Mouse (Mus musculus): ENCODE measurements around the gene Wdr74. TPM values are rescaled to one million over a fixed set of nuclear protein-coding genes. Genes with fewer than 3 reads are reported as not detected.

The Wdr74 gene
- total and polyA plus RNA-seq, 3 experiments, result 15.7 to 19.2 (median 18.7) TPM

GRCm38 (mm10) chr19:8789171-8789570 is 53.5 kb downstream of the Wdr74 start:
- WGBS, result 47% methylated on average over 1 of the region's 1 CpGs
- TF ChIP-seq CTCF (IDR thresholded peaks at IDR 0.05) (no peak), POLR2A (IDR thresholded peaks at IDR 0.05; ENCODE audit: insufficient read depth, low read depth, low read length) (no peak), EP300 (IDR thresholded peaks at IDR 0.05; ENCODE audit: insufficient read depth, low read depth, low read length) (no peak)
- H3K27ac ChIP-seq, result no peak overlapping the region

DNA sequence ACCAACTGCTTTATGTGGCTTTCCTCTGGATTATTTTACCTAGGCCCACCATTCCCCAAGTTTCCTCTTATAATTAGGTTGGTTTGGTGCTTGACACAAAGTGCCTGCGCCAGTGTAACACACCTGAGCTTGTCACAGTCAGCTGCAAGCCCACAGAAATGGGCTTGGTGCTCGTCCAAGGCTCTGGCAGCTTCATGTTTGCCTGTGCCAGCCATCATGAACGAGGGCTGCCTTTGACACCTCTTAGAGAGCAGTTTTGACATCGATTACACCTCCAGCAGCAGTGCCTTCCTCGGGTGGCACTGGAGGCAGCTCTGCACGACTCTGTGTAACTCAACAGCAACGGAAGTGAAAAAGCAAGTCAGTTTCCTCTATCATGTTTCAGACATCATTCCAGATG is 54.5 kb downstream of the Wdr74 start:
- TF ChIP-seq POLR2A (IDR thresholded peaks at IDR 0.05; ENCODE audit: insufficient read depth, low read depth, low read length), result no peak
- no peak for TF ChIP-seq CTCF (IDR thresholded peaks at IDR 0.05)
- TF ChIP-seq EP300 (IDR thresholded peaks at IDR 0.05; ENCODE audit: insufficient read depth, low read depth, low read length), result no peak

More at GRCm38 (mm10) chr19:8789171-8789570, 53.5 kb downstream of the Wdr74 start:
- Histone ChIP-seq H3K4me1 (ENCODE audit: control insufficient read depth, insufficient read depth, low read length) (no peaks in the 10 kb centered on the region), H3K4me3 (no peak overlapping the region), H3K9ac (ENCODE audit: low read depth, low read length) (no peak overlapping the region), H3K79me2 (replicated peaks; ENCODE audit: control insufficient read depth, insufficient read depth, low read length) (no peaks in the 10 kb centered on the region), H3K27me3 (ENCODE audit: control insufficient read depth, insufficient read depth, low read length) (no peaks in the 10 kb centered on the region), H3K36me3 (ENCODE audit: control insufficient read depth, insufficient read depth, low read length) (no peaks in the 10 kb centered on the region)
- intact Hi-C loops (cut with DNase I), result no loop called here
- no peak for DNase-seq

More for the DNA sequence above, 54.5 kb downstream of the Wdr74 start:
- Histone ChIP-seq H3K27me3 (ENCODE audit: control insufficient read depth, insufficient read depth, low read length) (no peaks in the 10 kb centered on the region), H3K4me3 (no peak overlapping the region), H3K27ac (no peak overlapping the region), H3K36me3 (ENCODE audit: control insufficient read depth, insufficient read depth, low read length) (no peaks in the 10 kb centered on the region), H3K9ac (ENCODE audit: low read depth, low read length) (no peak overlapping the region), H3K79me2 (replicated peaks; ENCODE audit: control insufficient read depth, insufficient read depth, low read length) (no peaks in the 10 kb centered on the region), H3K4me1 (ENCODE audit: control insufficient read depth, insufficient read depth, low read length) (no peaks in the 10 kb centered on the region)
- intact Hi-C loops (cut with DNase I), result no loop called here
- DNase-seq, result no peak
- 75% methylated on average over 7 of the region's 7 CpGs for WGBS

Small RNAs within 50 kb of the gene (microRNA-seq; reads per million reads assigned to microRNA genes)
- 0 reads per million in 2 experiments for gene Mir6992

Other genes with a start within 250 kb of the Wdr74 start
Only the 30 nearest of the 32 such genes appear.
- not detected for gene Slc22a8, start 144.6 kb upstream of the Wdr74 start, total RNA-seq (2021)
- gene Slc22a8, start 144.6 kb upstream of the Wdr74 start, polyA plus RNA-seq (2012; rRNA removed), result 0.04 and 0.09 TPM in 2 replicates
- not detected for gene Slc22a6, start 117.8 kb upstream of the Wdr74 start, total RNA-seq (2021)
- not detected in 2 replicates for gene Slc22a6, start 117.8 kb upstream of the Wdr74 start, polyA plus RNA-seq (2012; rRNA removed)
- gene Chrm1, start 72.0 kb upstream of the Wdr74 start, total RNA-seq (2021), result not detected
- 0.09 and 0.21 TPM in 2 replicates for gene Chrm1, start 72.0 kb upstream of the Wdr74 start, polyA plus RNA-seq (2012; rRNA removed)
- gene Slc3a2, start 12.5 kb upstream of the Wdr74 start, total RNA-seq (2021), result 10 to 100 TPM; 41.0 to 42.2 TPM
- 60.9 and 61.1 TPM in 2 replicates for gene Slc3a2, start 12.5 kb upstream of the Wdr74 start, polyA plus RNA-seq (2012; rRNA removed)
- under 1 TPM in 1 of 2 experiments, not detected in 1; 0.57 TPM for gene 1700092M07Rik, start 4.9 kb downstream of the Wdr74 start, total RNA-seq (2021)
- gene 1700092M07Rik, start 4.9 kb downstream of the Wdr74 start, polyA plus RNA-seq (2012; rRNA removed), result 0.62 and 1.3 TPM in 2 replicates
- 10 to 100 TPM; 23.8 to 25.3 TPM for gene Stx5a, start 5.6 kb downstream of the Wdr74 start, total RNA-seq (2021)
- gene Stx5a, start 5.6 kb downstream of the Wdr74 start, polyA plus RNA-seq (2012; rRNA removed), result 33.4 and 49.3 TPM in 2 replicates
- 10 to 100 TPM; 35.5 to 41.8 TPM for gene Nxf1, start 21.2 kb downstream of the Wdr74 start, total RNA-seq (2021)
- gene Nxf1, start 21.2 kb downstream of the Wdr74 start, polyA plus RNA-seq (2012; rRNA removed), result 66.5 and 93.2 TPM in 2 replicates
- gene Tmem223, start 35.2 kb downstream of the Wdr74 start, total RNA-seq (2021), result 100 to 1,000 TPM; 108 to 130 TPM
- gene Tmem223, start 35.2 kb downstream of the Wdr74 start, polyA plus RNA-seq (2012; rRNA removed), result 212 and 233 TPM in 2 replicates
- gene Tmem179b, start 38.6 kb downstream of the Wdr74 start, total RNA-seq (2021), result 10 to 100 TPM; 14.8 to 17.1 TPM
- 44.5 and 44.9 TPM in 2 replicates for gene Tmem179b, start 38.6 kb downstream of the Wdr74 start, polyA plus RNA-seq (2012; rRNA removed)
- 1 to 10 TPM; 7.8 to 9.1 TPM for gene Taf6l, start 50.6 kb downstream of the Wdr74 start, total RNA-seq (2021)
- gene Taf6l, start 50.6 kb downstream of the Wdr74 start, polyA plus RNA-seq (2012; rRNA removed), result 6.0 and 6.2 TPM in 2 replicates
- gene Polr2g, start 62.8 kb downstream of the Wdr74 start, total RNA-seq (2021), result 10 to 100 TPM; 53.4 to 56.3 TPM
- gene Polr2g, start 62.8 kb downstream of the Wdr74 start, polyA plus RNA-seq (2012; rRNA removed), result 55.1 and 84.1 TPM in 2 replicates
- gene Zbtb3, start 66.7 kb downstream of the Wdr74 start, total RNA-seq (2021), result 1 to 10 TPM; 1.4 to 1.5 TPM
- 2.0 and 2.5 TPM in 2 replicates for gene Zbtb3, start 66.7 kb downstream of the Wdr74 start, polyA plus RNA-seq (2012; rRNA removed)
- 10 to 100 TPM; 14.1 TPM for gene Ttc9c, start 83.5 kb downstream of the Wdr74 start, total RNA-seq (2021)
- 9.5 and 17.8 TPM in 2 replicates for gene Ttc9c, start 83.5 kb downstream of the Wdr74 start, polyA plus RNA-seq (2012; rRNA removed)
- 10 to 100 TPM; 44.7 to 47.5 TPM for gene Hnrnpul2, start 84.2 kb downstream of the Wdr74 start, total RNA-seq (2021)
- 12.4 and 23.2 TPM in 2 replicates for gene Hnrnpul2, start 84.2 kb downstream of the Wdr74 start, polyA plus RNA-seq (2012; rRNA removed)
- not detected for gene AC129217.1, start 93.9 kb downstream of the Wdr74 start, total RNA-seq (2021)
- gene AC129217.1, start 93.9 kb downstream of the Wdr74 start, polyA plus RNA-seq (2012; rRNA removed), result not detected in 2 replicates
- 10 to 100 TPM; 22.6 to 23.5 TPM for gene Bscl2, start 101.6 kb downstream of the Wdr74 start, total RNA-seq (2021)
- gene Bscl2, start 101.6 kb downstream of the Wdr74 start, polyA plus RNA-seq (2012; rRNA removed), result 52.3 and 67.7 TPM in 2 replicates
- not detected for gene Gng3, start 103.4 kb downstream of the Wdr74 start, total RNA-seq (2021)
- gene Gng3, start 103.4 kb downstream of the Wdr74 start, polyA plus RNA-seq (2012; rRNA removed), result 0.23 and 0.35 TPM in 2 replicates
- 1 to 10 TPM; 2.6 to 3.7 TPM for gene Lrrn4cl, start 114.9 kb downstream of the Wdr74 start, total RNA-seq (2021)
- 3.8 and 5.7 TPM in 2 replicates for gene Lrrn4cl, start 114.9 kb downstream of the Wdr74 start, polyA plus RNA-seq (2012; rRNA removed)
- 100 to 1,000 TPM; 108 to 135 TPM for gene Ubxn1, start 135.7 kb downstream of the Wdr74 start, total RNA-seq (2021)
- gene Ubxn1, start 135.7 kb downstream of the Wdr74 start, polyA plus RNA-seq (2012; rRNA removed), result 60.7 and 62.2 TPM in 2 replicates
- gene Uqcc3, start 145.1 kb downstream of the Wdr74 start, total RNA-seq (2021), result 10 to 100 TPM; 49.9 to 56.5 TPM
- gene Uqcc3, start 145.1 kb downstream of the Wdr74 start, polyA plus RNA-seq (2012; rRNA removed), result 43.7 and 48.6 TPM in 2 replicates
- gene Lbhd1, start 147.9 kb downstream of the Wdr74 start, total RNA-seq (2021), result 1 to 10 TPM; 4.2 to 5.2 TPM
- gene Lbhd1, start 147.9 kb downstream of the Wdr74 start, polyA plus RNA-seq (2012; rRNA removed), result 1.1 and 1.3 TPM in 2 replicates
- not detected for gene Gm49403, start 148.1 kb downstream of the Wdr74 start, total RNA-seq (2021)
- gene Gm49403, start 148.1 kb downstream of the Wdr74 start, polyA plus RNA-seq (2012; rRNA removed), result not detected in 2 replicates
- 10 to 100 TPM; 15.6 to 21.0 TPM for gene 1810009A15Rik, start 153.0 kb downstream of the Wdr74 start, total RNA-seq (2021)
- gene 1810009A15Rik, start 153.0 kb downstream of the Wdr74 start, polyA plus RNA-seq (2012; rRNA removed), result 10.1 and 10.5 TPM in 2 replicates
- gene Gm49416, start 153.1 kb downstream of the Wdr74 start, total RNA-seq (2021), result 1 to 10 TPM in 1 of 2 experiments, under 1 TPM in 1; 0.57 to 3.2 TPM
- 1.2 and 1.3 TPM in 2 replicates for gene Gm49416, start 153.1 kb downstream of the Wdr74 start, polyA plus RNA-seq (2012; rRNA removed)
- 10 to 100 TPM; 10.6 to 12.6 TPM for gene Ints5, start 157.2 kb downstream of the Wdr74 start, total RNA-seq (2021)
- gene Ints5, start 157.2 kb downstream of the Wdr74 start, polyA plus RNA-seq (2012; rRNA removed), result 10.8 and 13.5 TPM in 2 replicates
- gene Ganab, start 162.2 kb downstream of the Wdr74 start, total RNA-seq (2021), result 10 to 100 TPM; 50.3 to 52.5 TPM
- 54.5 and 90.0 TPM in 2 replicates for gene Ganab, start 162.2 kb downstream of the Wdr74 start, polyA plus RNA-seq (2012; rRNA removed)
- 10 to 100 TPM; 35.4 to 42.3 TPM for gene B3gat3, start 184.5 kb downstream of the Wdr74 start, total RNA-seq (2021)
- 59.4 and 61.2 TPM in 2 replicates for gene B3gat3, start 184.5 kb downstream of the Wdr74 start, polyA plus RNA-seq (2012; rRNA removed)
- gene Rom1, start 193.5 kb downstream of the Wdr74 start, total RNA-seq (2021), result 10 to 100 TPM; 21.8 to 23.1 TPM
- 24.9 and 30.7 TPM in 2 replicates for gene Rom1, start 193.5 kb downstream of the Wdr74 start, polyA plus RNA-seq (2012; rRNA removed)
- 1 to 10 TPM; 7.0 to 9.7 TPM for gene Eml3, start 193.7 kb downstream of the Wdr74 start, total RNA-seq (2021)
- 17.6 and 18.4 TPM in 2 replicates for gene Eml3, start 193.7 kb downstream of the Wdr74 start, polyA plus RNA-seq (2012; rRNA removed)
- 10 to 100 TPM; 29.0 to 32.1 TPM for gene Mta2, start 206.0 kb downstream of the Wdr74 start, total RNA-seq (2021)
- 13.1 and 15.6 TPM in 2 replicates for gene Mta2, start 206.0 kb downstream of the Wdr74 start, polyA plus RNA-seq (2012; rRNA removed)